Mouse (Mus musculus) cerebellum, adult 2 months (tissue): ENCODE results near the gene Parvb. TPM values are rescaled to one million over a fixed set of nuclear protein-coding genes. Genes with fewer than 3 reads are reported as not detected.

Source experiments
- DNase-seq, 2 experiments: peaks; one replicate each; pipeline ENCODE4 v3.0.0; 2021
- H3K27ac ChIP-seq: fragments of 200-500 bp; 2 replicates; pipeline ENCODE4 v1.5.1; 2012; ENCODE audit warnings: low read length, control low read depth, inconsistent platforms; ENCODE audit not compliant: insufficient read depth
- H3K27me3 ChIP-seq: fragments of 200-500 bp; 2 replicates; pipeline ENCODE4 v1.6.1; 2012; ENCODE audit warnings: inconsistent platforms, mild to moderate bottlenecking, low read length, moderate library complexity; ENCODE audit not compliant: control insufficient read depth, insufficient read depth
- H3K4me1 ChIP-seq: fragments of 200-500 bp; 2 replicates; pipeline ENCODE4 v1.6.1; 2011; ENCODE audit warnings: low read length; ENCODE audit not compliant: control insufficient read depth, insufficient read depth
- H3K4me3 ChIP-seq: fragments of 200-500 bp; replicated peaks from 2 replicates; pipeline ENCODE3; 2011; ENCODE audit warnings: mild to moderate bottlenecking, low read depth, low read length, control low read depth; ENCODE audit not compliant: insufficient read depth
- CTCF ChIP-seq: fragments of 200-500 bp; IDR thresholded peaks from 2 replicates; pipeline ENCODE4 v1.5.1; 2011; ENCODE audit warnings: low read depth, mild to moderate bottlenecking, control low read depth, low read length, moderate library complexity, borderline replicate concordance; ENCODE audit not compliant: insufficient read depth
- POLR2A ChIP-seq: fragments of 200-500 bp; IDR thresholded peaks from 2 replicates; pipeline ENCODE4 v1.6.1; 2011; ENCODE audit warnings: low read length, control low read depth, borderline replicate concordance; ENCODE audit not compliant: insufficient read depth
- WGBS: fragments of 180-500 bp; shearing (Covaris S2); methylation state at CpG from one replicate; pipeline ENCODE4 v1.1.7; 2018; 5-methylcytosine and 5-hydroxymethylcytosine counted together
- polyA plus RNA-seq: library from polyadenylated mRNA; depleted of rRNA; stranded (reverse); fragments of >200 nt; gene quantifications from 2 replicates; pipeline ENCODE4 v1.2.3, GENCODE M21; 2012; rRNA removed

The Parvb gene
- polyA plus RNA-seq, 1 experiment, result 16.4 TPM

GRCm38 (mm10) chr15:84340926-84341325 is 109.1 kb downstream of the Parvb start:
- 68% methylated on average over 2 of the region's 2 CpGs for WGBS
- Histone ChIP-seq H3K27me3 (no peaks in the 10 kb centered on the region), H3K4me1 (no peaks in the 10 kb centered on the region), H3K27ac (no peak overlapping the region), H3K4me3 (no peak overlapping the region)
- TF ChIP-seq POLR2A (no peak), CTCF (no peak)
- no peak for DNase-seq

GRCm38 (mm10) chr15:84348769-84349168 is 116.9 kb downstream of the Parvb start:
- 95% methylated on average over 4 of the region's 4 CpGs for WGBS
- Histone ChIP-seq H3K27ac (no peak overlapping the region), H3K27me3 (no peaks in the 10 kb centered on the region), H3K4me3 (no peak overlapping the region), H3K4me1 (no peaks in the 10 kb centered on the region)
- DNase-seq, result no peak
- TF ChIP-seq POLR2A, result no peak
- TF ChIP-seq CTCF, result 0 out of 2 replicates have a peak, but pooled peaks have one; percentile 6

GRCm38 (mm10) chr15:84349915-84350738 is 118.3 kb downstream of the Parvb start:
- no peak for DNase-seq
- 74% methylated on average over 14 of the region's 14 CpGs for WGBS
- TF ChIP-seq CTCF (no peak), POLR2A (no peak)
- Histone ChIP-seq H3K27me3 (no peaks in the 10 kb centered on the region), H3K4me3 (no peak overlapping the region), H3K27ac (no peak overlapping the region), H3K4me1 (no peaks in the 10 kb centered on the region)

- no peak for DNase-seq
- Histone ChIP-seq H3K27me3 (no peaks in the 10 kb centered on the region), H3K4me3 (no peak overlapping the region), H3K4me1 (no peaks in the 10 kb centered on the region), H3K27ac (no peak overlapping the region)
- TF ChIP-seq POLR2A (no peak), CTCF (no peak)
- 97% methylated on average over 7 of the region's 7 CpGs for WGBS
Measured at GRCm38 (mm10) chr15:84351342-84351741, 119.5 kb downstream of the Parvb start.

GRCm38 (mm10) chr15:84351915-84352844 is 120.3 kb downstream of the Parvb start:
- Histone ChIP-seq H3K4me3 (no peak overlapping the region), H3K4me1 (no peaks in the 10 kb centered on the region), H3K27ac (no peak overlapping the region), H3K27me3 (no peaks in the 10 kb centered on the region)
- WGBS, result 25% methylated on average over 21 of the region's 21 CpGs
- TF ChIP-seq POLR2A, result no peak
- TF ChIP-seq CTCF, result no peak
- no peak for DNase-seq

DNA sequence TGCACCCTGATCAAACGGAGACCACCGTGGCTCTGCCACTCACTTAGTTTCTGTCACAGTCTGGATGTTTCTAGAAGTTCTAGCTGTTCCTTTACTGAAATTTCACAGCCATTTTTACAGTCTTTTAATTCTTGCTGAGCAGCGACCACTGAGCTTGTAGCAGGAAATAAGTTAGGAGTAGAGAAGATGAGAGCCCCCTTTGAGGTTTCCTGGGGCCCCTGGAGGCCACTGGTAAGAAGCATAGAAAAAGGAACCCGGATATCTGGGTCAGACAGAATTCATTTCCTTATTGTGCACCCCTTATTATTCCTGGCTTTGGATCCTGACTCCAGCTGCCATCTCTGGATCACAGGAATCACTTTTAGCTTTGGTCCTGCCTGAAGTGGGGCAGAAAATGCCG is 123.2 kb downstream of the Parvb start:
- no peak for DNase-seq
- H3K4me1 ChIP-seq, result no peaks in the 10 kb centered on the region
- no peak overlapping the region for H3K4me3 ChIP-seq
- no peak for TF ChIP-seq CTCF
- TF ChIP-seq POLR2A, result no peak
- WGBS, result 73% methylated on average over 5 of the region's 5 CpGs
- H3K27me3 ChIP-seq, result no peaks in the 10 kb centered on the region
- H3K27ac ChIP-seq, result no peak overlapping the region

DNA sequence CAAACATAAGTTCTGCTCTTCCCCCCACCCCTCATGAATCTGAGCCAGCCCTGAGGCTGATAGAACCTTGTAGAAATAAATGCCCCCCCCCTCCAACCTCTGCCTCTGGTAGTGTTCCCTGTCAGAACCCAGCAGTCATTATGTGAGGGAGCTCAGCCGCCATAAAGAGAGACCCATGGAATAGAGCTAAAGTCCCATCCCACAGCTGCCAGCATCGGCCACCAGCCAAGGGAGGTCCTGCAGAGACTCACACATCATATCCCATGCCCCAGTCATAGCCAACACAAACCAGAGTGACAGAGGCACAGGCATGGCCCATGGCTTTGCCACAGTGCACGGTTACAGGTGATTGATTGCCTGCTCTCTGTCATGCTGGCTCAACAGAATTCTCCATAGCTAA is 132.9 kb downstream of the Parvb start:
- no peak for DNase-seq
- Histone ChIP-seq H3K27ac (no peak overlapping the region), H3K27me3 (no peaks in the 10 kb centered on the region), H3K4me3 (no peak overlapping the region), H3K4me1 (peaks cover 2% of the 10 kb centered on the region)
- WGBS, result 74% methylated on average over 3 of the region's 3 CpGs
- TF ChIP-seq CTCF, result no peak
- TF ChIP-seq POLR2A, result no peak

Other genes starting within 250 kb of the Parvb start
- 0.32 and 0.70 TPM in 2 replicates for gene Efcab6, start 166.7 kb upstream of the Parvb start, polyA plus RNA-seq
- 334 and 363 TPM in 2 replicates for gene Sult4a1, start 126.3 kb upstream of the Parvb start, polyA plus RNA-seq
- gene Pnpla5, start 108.9 kb upstream of the Parvb start, polyA plus RNA-seq, result not detected in 2 replicates
- gene Pnpla3, start 64.2 kb upstream of the Parvb start, polyA plus RNA-seq, result 39.9 and 47.9 TPM in 2 replicates
- 56.4 and 57.1 TPM in 2 replicates for gene Samm50, start 39.8 kb upstream of the Parvb start, polyA plus RNA-seq
- gene Parvg, start 92.0 kb downstream of the Parvb start, polyA plus RNA-seq, result 1.3 and 1.4 TPM in 2 replicates
- gene Shisal1, start 215.1 kb downstream of the Parvb start, polyA plus RNA-seq, result 12.4 and 13.5 TPM in 2 replicates